Mouse (Mus musculus): ENCODE measurements around the gene Fam98a.
A peak's percentile ranks its signal among the peaks of the same experiment; 100 is the strongest.

Fam98a gene

DNA sequence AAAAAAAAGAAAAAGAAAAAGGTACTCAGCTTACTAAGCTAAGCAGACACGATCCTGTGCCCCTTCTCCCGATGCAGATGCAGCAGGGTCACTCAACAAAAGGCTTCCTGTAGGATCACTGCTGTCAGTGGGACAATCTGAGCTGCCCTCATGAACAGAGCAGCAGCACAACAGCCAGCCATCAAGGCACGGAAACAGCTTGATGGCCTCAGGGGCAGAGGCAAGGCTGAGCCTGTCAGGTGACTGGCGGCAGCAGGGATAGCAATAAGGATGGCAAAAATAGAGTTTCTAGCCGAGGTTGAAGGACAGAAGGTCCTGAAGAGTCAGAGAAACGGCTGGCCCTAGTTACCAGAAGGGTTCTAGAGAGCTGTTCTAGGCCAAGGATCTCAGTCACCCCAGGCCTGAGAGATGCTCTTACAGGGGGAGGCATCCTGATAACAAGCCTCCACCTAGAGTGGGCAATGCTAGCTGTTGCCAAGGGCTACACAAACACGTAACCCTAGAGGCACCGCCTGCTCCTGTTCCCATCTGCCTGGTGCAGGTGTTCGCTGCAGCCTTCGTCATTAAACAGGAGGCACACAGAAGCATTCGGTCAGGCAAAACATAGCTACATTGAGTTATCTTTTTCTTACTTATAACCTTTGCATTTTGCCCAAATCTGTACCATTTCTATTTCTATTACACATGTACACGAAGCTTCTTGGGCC is 17.3 kb downstream of the Fam98a start:
- no peaks in the 10 kb centered on the region for H3K27me3 ChIP-seq (ENCODE audit: control insufficient read depth, insufficient read depth, low read length, poor library complexity, severe bottlenecking)

DNA sequence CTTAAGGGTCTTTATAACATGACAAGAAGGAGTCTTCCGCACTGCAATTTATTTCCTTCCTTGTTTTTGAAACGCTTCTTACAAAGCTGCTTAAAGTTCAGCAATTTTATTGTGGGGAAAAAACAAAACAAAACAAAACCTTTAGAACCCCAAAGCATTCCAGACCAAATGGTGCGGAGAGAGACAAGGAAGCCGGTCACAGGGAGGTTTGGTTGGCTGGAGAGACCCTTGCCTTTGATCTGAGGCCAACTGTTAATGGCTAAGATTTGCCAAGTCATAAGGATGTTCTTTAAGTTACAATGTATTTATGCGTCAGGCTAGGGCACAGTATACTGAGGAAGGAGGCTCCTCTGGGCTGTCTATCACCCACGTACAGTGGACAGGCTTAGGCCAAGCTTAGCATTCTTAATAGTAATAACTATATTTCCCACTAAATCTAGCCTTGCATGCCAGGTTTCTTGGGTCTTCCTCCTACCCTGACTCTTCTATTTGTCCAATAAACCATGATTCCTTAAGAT is 19.2 kb downstream of the Fam98a start:
- no peaks in the 10 kb centered on the region for H3K36me3 ChIP-seq (ENCODE audit: control insufficient read depth, insufficient read depth, low read length, poor library complexity, severe bottlenecking)
- DNase-seq (ENCODE audit: low read depth, low spot score) = no peak
- no peaks in the 10 kb centered on the region for H3K27me3 ChIP-seq (ENCODE audit: control insufficient read depth, insufficient read depth, low read length, poor library complexity, severe bottlenecking)

More for the DNA sequence above, 17.3 kb downstream of the Fam98a start:
- peaks cover 11% of the 10 kb centered on the region for H3K36me3 ChIP-seq (ENCODE audit: control insufficient read depth, insufficient read depth, low read length, poor library complexity, severe bottlenecking)
- DNase-seq (ENCODE audit: low read depth, low spot score) = no peak

DNA sequence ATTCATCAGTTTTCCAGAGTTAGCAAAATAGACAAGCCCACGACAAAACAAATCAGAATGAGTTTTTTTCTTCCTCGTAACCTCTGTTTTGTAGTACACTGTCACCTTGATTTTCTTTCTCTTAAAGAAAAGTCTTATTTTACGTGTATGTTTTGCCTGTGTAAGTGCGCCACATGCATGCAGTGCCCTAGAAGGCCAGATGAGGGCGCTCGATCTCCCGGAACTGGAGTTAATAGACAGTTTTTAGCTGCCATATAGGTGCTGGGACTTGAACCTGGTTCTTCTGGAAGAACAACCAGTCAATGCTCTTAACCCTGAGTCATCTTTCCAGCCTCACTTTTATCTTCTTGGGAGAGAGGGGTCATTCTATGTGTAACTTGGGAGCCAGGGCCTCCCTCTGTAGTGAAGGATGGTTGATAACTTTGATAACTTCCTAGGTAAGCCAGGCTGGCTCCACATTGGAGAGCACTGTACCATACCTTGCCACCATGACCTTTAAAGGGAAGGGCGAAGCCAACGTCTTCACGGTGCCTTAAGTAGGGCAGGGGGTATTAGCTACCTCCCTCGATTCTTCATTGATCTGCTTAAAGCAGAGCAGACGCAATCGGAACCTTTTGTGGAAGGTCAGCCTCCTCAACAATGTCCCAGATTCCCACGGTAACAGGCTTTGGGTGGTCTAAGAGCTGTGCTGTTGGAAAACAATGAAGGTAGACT is 22.4 kb downstream of the Fam98a start:
- H3K27me3 ChIP-seq (ENCODE audit: control insufficient read depth, insufficient read depth, low read length, poor library complexity, severe bottlenecking) = no peaks in the 10 kb centered on the region
- no peak for DNase-seq (ENCODE audit: low read depth, low spot score)
- peaks cover 12% of the 10 kb centered on the region for H3K36me3 ChIP-seq (ENCODE audit: control insufficient read depth, insufficient read depth, low read length, poor library complexity, severe bottlenecking)

DNA sequence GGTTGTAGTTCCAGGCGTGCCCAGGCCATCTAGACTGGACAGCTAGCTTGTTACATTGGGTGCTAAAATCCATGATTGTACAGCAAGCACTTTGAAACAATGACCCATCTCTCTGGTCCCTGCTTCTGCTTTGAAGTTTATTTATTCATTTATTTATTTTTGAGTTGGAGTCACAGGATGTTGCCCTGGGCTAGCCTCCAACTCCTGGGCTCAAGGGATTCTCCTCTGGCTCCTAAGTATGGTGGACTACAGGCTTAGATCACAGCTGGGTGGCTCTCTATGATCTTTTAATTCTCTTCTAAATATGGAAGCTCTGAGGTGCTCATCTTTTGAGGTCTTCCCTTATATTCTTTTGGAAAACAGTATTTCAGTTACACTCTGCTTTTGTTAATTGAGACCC is 25.3 kb downstream of the Fam98a start:
- DNase-seq (ENCODE audit: low read depth, low spot score) = no peak
- peaks cover 18% of the 10 kb centered on the region for H3K36me3 ChIP-seq (ENCODE audit: control insufficient read depth, insufficient read depth, low read length, poor library complexity, severe bottlenecking)

GRCm38 (mm10) chr17:75523812-75524211 is 27.9 kb downstream of the Fam98a start:
- peak; percentile 19 for DNase-seq (ENCODE audit: low read depth, low spot score)
- peaks cover 24% of the 10 kb centered on the region for H3K36me3 ChIP-seq (ENCODE audit: control insufficient read depth, insufficient read depth, low read length, poor library complexity, severe bottlenecking)

More for the DNA sequence above, 25.3 kb downstream of the Fam98a start:
- no peaks in the 10 kb centered on the region for H3K27me3 ChIP-seq (ENCODE audit: control insufficient read depth, insufficient read depth, low read length, poor library complexity, severe bottlenecking)

GRCm38 (mm10) chr17:75522347-75523065 is 29.2 kb downstream of the Fam98a start:
- H3K36me3 ChIP-seq (ENCODE audit: control insufficient read depth, insufficient read depth, low read length, poor library complexity, severe bottlenecking) = peaks cover 24% of the 10 kb centered on the region
- no peaks in the 10 kb centered on the region for H3K27me3 ChIP-seq (ENCODE audit: control insufficient read depth, insufficient read depth, low read length, poor library complexity, severe bottlenecking)
- DNase-seq (ENCODE audit: low read depth, low spot score) = no peak

More at GRCm38 (mm10) chr17:75523812-75524211, 27.9 kb downstream of the Fam98a start:
- no peaks in the 10 kb centered on the region for H3K27me3 ChIP-seq (ENCODE audit: control insufficient read depth, insufficient read depth, low read length, poor library complexity, severe bottlenecking)

GRCm38 (mm10) chr17:75521236-75521842 is 30.4 kb downstream of the Fam98a start:
- no peaks in the 10 kb centered on the region for H3K27me3 ChIP-seq (ENCODE audit: control insufficient read depth, insufficient read depth, low read length, poor library complexity, severe bottlenecking)
- peaks cover 24% of the 10 kb centered on the region for H3K36me3 ChIP-seq (ENCODE audit: control insufficient read depth, insufficient read depth, low read length, poor library complexity, severe bottlenecking)
- DNase-seq (ENCODE audit: low read depth, low spot score) = no peak

DNA sequence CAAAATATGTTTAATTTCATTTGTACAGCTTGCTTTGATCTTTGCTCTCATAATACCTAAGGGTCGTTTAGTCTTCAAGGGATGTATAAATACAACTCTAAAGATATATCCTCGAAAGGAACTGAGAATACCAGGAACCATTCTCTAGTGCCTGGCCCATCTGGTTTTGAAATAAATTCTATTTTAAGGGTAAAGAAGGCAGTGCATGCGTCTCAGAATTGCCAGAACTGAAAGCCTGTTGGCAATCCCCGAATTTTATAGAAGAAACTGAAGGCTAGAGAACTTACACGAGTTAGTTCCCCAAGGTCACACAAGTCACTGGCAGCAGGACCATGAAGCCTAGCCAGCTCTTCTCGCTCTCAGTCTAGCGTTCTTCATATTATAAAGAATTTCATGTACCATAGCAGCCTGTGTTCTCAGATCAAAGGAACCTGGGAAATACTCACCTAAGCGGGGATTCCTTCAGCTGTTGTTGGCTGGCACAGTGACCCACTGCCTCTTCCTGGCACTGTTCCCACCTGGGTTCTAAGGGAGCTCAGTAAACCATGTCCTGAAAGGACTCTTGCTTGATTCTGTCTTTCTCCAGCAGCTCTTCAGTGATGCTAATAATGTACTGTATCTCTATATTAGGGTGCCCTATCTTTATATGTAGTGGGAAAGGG is 32.4 kb downstream of the Fam98a start:
- peaks cover 15% of the 10 kb centered on the region; the same call in 1 of the 2 replicates for H3K36me3 ChIP-seq (ENCODE audit: control insufficient read depth, insufficient read depth, low read length, poor library complexity, severe bottlenecking)
- H3K27me3 ChIP-seq (ENCODE audit: control insufficient read depth, insufficient read depth, low read length, poor library complexity, severe bottlenecking) = no peaks in the 10 kb centered on the region
- peak; percentile 15 for DNase-seq (ENCODE audit: low read depth, low spot score)

DNA sequence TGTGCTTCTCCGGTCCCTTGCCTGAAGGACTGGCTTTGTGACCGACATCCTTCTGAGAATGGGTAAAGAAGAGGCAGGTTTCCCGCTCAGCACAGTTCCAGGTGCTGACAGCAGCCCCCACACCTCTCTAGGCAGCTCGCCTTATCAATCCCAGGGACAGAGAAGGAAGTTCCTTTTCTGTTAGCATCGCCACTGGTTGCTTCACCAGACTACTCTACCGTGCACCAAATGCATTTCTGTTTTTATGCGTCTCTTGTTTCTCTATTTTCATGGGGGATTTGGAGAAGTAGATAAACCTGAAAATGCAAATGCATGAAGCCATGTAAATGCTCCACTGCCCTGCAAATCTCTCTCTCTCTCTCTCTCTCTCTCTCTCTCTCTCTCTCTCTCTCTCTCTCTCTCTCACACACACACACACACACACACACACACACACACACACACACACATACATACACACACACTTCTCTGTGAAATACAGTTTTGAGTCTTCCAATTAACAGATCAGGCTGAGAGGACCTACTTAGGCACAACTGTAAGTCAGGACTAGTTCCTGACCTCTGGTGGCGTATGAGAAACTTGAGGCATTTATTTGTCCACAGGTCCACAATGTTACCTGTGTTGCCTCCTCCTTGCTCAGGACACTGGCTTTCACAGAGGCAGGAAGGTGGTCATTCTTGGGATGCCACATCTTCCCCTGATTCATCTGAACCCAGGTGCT is 33.4 kb downstream of the Fam98a start:
- peak; percentile 85 for DNase-seq (ENCODE audit: low read depth, low spot score)
- Histone ChIP-seq H3K36me3 (ENCODE audit: control insufficient read depth, insufficient read depth, low read length, poor library complexity, severe bottlenecking) (peaks cover 9% of the 10 kb centered on the region; the same call in 1 of the 2 replicates), H3K27me3 (ENCODE audit: control insufficient read depth, insufficient read depth, low read length, poor library complexity, severe bottlenecking) (no peaks in the 10 kb centered on the region)

DNA sequence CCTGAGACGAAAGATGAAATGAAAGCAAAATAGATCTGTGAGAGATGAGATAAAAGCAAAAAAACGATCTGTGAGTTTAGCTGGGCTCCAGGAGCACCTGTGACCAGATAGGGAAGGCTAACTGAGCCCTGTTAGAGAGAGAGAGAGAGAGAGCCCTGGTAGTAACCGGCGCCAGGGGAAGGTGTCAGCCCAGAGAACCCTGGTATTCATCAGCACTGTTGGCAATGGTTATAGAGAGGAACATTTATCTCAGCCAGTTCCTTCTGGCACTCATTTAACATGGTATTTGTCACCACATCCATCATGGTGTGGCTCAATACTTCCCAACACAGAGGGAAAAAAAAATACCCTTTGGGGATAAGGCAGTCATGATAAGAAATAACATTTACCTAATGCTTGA is 35.2 kb downstream of the Fam98a start:
- no peak for DNase-seq (ENCODE audit: low read depth, low spot score)
- H3K36me3 ChIP-seq (ENCODE audit: control insufficient read depth, insufficient read depth, low read length, poor library complexity, severe bottlenecking) = peaks cover 12% of the 10 kb centered on the region
- H3K27me3 ChIP-seq (ENCODE audit: control insufficient read depth, insufficient read depth, low read length, poor library complexity, severe bottlenecking) = no peaks in the 10 kb centered on the region

GRCm38 (mm10) chr17:75509257-75509656 is 42.5 kb downstream of the Fam98a start:
- no peak for DNase-seq (ENCODE audit: low read depth, low spot score)
- Histone ChIP-seq H3K27me3 (ENCODE audit: control insufficient read depth, insufficient read depth, low read length, poor library complexity, severe bottlenecking) (no peaks in the 10 kb centered on the region), H3K36me3 (ENCODE audit: control insufficient read depth, insufficient read depth, low read length, poor library complexity, severe bottlenecking) (peaks cover 11% of the 10 kb centered on the region)

DNA sequence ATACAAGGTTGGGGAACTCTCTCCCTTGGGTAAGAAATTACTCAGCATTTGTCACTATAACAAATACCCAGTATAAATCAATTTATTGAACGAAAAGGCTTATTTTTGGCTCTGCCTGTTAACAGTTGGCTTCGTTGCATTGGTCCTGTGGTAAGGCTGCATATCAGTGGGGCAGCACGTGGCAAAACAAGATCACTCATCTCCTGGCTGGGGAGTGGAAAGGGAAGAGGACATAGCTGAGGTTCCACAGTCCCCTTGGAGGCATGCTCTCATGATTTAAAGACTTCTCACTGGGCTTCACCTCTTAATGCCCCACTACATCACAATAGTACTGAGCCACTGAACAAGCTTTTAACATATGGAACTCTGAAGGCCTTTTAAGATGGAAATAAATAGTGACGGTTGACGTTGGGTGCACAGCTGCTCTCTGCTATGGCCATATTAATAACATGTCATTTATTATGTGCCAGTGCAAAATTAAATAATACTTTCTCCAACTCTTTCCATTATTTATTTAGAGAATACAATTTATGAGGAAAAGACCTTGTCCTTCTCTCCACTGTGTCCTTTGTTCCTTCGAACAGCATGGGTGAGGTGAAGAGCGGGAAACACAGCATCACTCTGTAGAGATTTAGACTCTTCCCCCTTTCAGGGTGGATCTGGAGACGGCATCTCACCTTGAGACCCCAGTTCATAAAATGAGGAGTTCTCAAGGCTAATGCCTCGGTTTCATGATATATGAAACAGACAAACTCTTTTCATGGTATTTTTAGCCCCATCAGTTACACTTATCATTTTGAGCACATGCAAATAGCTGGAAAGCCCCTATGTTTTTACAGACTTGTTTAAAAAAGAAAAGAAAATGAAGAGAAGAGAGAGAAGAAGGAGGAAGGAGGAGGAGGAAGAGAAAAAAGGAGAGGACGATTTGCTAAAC is 44.8 kb downstream of the Fam98a start:
- no peaks in the 10 kb centered on the region for H3K27me3 ChIP-seq (ENCODE audit: control insufficient read depth, insufficient read depth, low read length, poor library complexity, severe bottlenecking)
- peaks cover 16% of the 10 kb centered on the region; the same call in 1 of the 2 replicates for H3K36me3 ChIP-seq (ENCODE audit: control insufficient read depth, insufficient read depth, low read length, poor library complexity, severe bottlenecking)
- DNase-seq (ENCODE audit: low read depth, low spot score) = peak; percentile 51
